Mouse (Mus musculus) C2C12 (cell line): ENCODE measurements around the gene Samm50. TPM values are rescaled to one million over a fixed set of nuclear protein-coding genes. Genes with fewer than 3 reads are reported as not detected.

Experiments
- H3K27me3 ChIP-seq: one replicate; pipeline ENCODE4 v1.6.1; 2011; ENCODE audit not compliant: control insufficient read depth, insufficient read depth, insufficient read length
- H3K36me3 ChIP-seq: one replicate; pipeline ENCODE4 v1.6.1; 2011; ENCODE audit not compliant: control insufficient read depth, insufficient read depth
- H3K4me3 ChIP-seq: one replicate; pipeline ENCODE4 v1.5.1; 2011; ENCODE audit warnings: mild to moderate bottlenecking, control low read depth; ENCODE audit not compliant: poor library complexity, insufficient read depth, severe bottlenecking
- H3K79me2 ChIP-seq: one replicate; pipeline ENCODE4 v1.6.1; 2011; ENCODE audit not compliant: control insufficient read depth, insufficient read depth
- H3K79me3 ChIP-seq: one replicate; pipeline ENCODE4 v1.6.1; 2011; ENCODE audit warnings: low read depth, control low read depth
- H3ac ChIP-seq: one replicate; pipeline ENCODE3; 2011; ENCODE audit warnings: low read depth; ENCODE audit not compliant: control insufficient read depth, insufficient read length
- CEBPB ChIP-seq: IDR thresholded peaks from one replicate; pipeline ENCODE4 v1.6.1; 2011; ENCODE audit warnings: low read depth, mild to moderate bottlenecking, control low read depth, moderate library complexity
- CTCF ChIP-seq: IDR thresholded peaks from one replicate; pipeline ENCODE4 v1.5.1; 2011; ENCODE audit not compliant: control insufficient read depth, insufficient read depth, insufficient read length
- FOSL1 ChIP-seq: IDR thresholded peaks from one replicate; pipeline ENCODE4 v1.8.0; 2011; ENCODE audit warnings: mild to moderate bottlenecking, low read length; ENCODE audit not compliant: poor library complexity, insufficient read depth, severe bottlenecking
- MAX ChIP-seq: IDR thresholded peaks from one replicate; pipeline ENCODE4 v1.6.1; 2011; ENCODE audit warnings: mild to moderate bottlenecking, control low read depth
- MYOD1 ChIP-seq: IDR thresholded peaks from one replicate; pipeline ENCODE4 v1.6.1; 2011; ENCODE audit warnings: low read depth; ENCODE audit not compliant: control insufficient read depth, insufficient read length
- MYOG ChIP-seq: IDR thresholded peaks from one replicate; pipeline ENCODE4 v1.6.1; 2011; ENCODE audit not compliant: control insufficient read depth, insufficient read length; ENCODE audit errors: extremely low read depth
- USF1 ChIP-seq: IDR thresholded peaks from one replicate; pipeline ENCODE4 v1.6.1; 2011; ENCODE audit warnings: low read depth, mild to moderate bottlenecking, control low read depth, moderate library complexity
- polyA plus RNA-seq: library from polyadenylated mRNA; unstranded; fragments of >200 nt; fragmentation: generic; extraction: Trizol; gene quantifications from one replicate; pipeline ENCODE4 v1.2.1, GENCODE M21; 2012; ENCODE audit warnings: missing spikeins

The Samm50 gene
- polyA plus RNA-seq, 1 experiment, result 123 TPM

DNA sequence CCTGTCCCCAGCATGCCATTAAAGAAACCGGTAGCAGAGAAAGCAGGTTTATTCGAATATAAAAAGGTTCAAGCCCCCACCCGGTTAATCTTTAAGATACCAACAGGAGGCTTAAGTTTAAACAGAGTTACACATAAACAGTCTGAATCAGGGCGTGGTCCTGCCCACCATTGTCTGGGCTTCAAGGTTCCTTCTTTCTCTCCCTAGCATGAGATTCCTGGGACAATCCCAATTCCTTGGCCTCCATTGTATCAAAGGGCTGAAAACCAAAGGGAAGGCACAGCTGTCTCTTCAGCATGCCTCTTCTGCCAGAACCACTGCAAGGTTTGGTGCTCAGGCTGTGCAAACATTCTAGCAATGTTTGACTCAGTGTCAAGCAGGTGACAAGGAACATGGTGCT lies 5.8 kb upstream of the Samm50 start:
- no peak overlapping the region for H3K4me3 ChIP-seq
- H3K36me3 ChIP-seq, result no peaks in the 10 kb centered on the region
- TF ChIP-seq MYOD1, result no peak
- TF ChIP-seq CEBPB, result no peak
- TF ChIP-seq MAX, result no peak
- TF ChIP-seq FOSL1, result no peak
- TF ChIP-seq MYOG, result no peak
- TF ChIP-seq USF1, result no peak
- no peak for TF ChIP-seq CTCF

GRCm38 (mm10) chr15:84188887-84189530 lies 3.0 kb upstream of the Samm50 start:
- TF ChIP-seq CEBPB, result no peak
- TF ChIP-seq CTCF, result no peak
- no peak for TF ChIP-seq MAX
- TF ChIP-seq MYOD1, result no peak
- TF ChIP-seq FOSL1, result no peak
- no peak for TF ChIP-seq MYOG
- no peak for TF ChIP-seq USF1
- Histone ChIP-seq H3K27me3 (peaks cover 27% of the 10 kb centered on the region), H3K79me3 (peaks cover 18% of the 10 kb centered on the region), H3K4me3 (no peak overlapping the region), H3K79me2 (peaks cover 29% of the 10 kb centered on the region), H3ac (no peak overlapping the region), H3K36me3 (no peaks in the 10 kb centered on the region)

More for the DNA sequence above, 5.8 kb upstream of the Samm50 start:
- H3K79me3 ChIP-seq, result no peaks in the 10 kb centered on the region
- peaks cover under 1% of the 10 kb centered on the region for H3K79me2 ChIP-seq
- H3ac ChIP-seq, result no peak overlapping the region
- peaks cover 41% of the 10 kb centered on the region for H3K27me3 ChIP-seq

GRCm38 (mm10) chr15:84189881-84190280 lies 2.2 kb upstream of the Samm50 start:
- H3K4me3 ChIP-seq, result no peak overlapping the region
- H3K27me3 ChIP-seq, result peaks cover 23% of the 10 kb centered on the region
- H3K79me2 ChIP-seq, result peaks cover 37% of the 10 kb centered on the region
- TF ChIP-seq CEBPB, result no peak
- no peak for TF ChIP-seq FOSL1
- TF ChIP-seq MYOG, result no peak
- TF ChIP-seq USF1, result no peak
- no peak for TF ChIP-seq CTCF
- TF ChIP-seq MYOD1, result no peak
- TF ChIP-seq MAX, result no peak
- no peaks in the 10 kb centered on the region for H3K36me3 ChIP-seq
- H3ac ChIP-seq, result no peak overlapping the region
- H3K79me3 ChIP-seq, result peaks cover 22% of the 10 kb centered on the region

DNA sequence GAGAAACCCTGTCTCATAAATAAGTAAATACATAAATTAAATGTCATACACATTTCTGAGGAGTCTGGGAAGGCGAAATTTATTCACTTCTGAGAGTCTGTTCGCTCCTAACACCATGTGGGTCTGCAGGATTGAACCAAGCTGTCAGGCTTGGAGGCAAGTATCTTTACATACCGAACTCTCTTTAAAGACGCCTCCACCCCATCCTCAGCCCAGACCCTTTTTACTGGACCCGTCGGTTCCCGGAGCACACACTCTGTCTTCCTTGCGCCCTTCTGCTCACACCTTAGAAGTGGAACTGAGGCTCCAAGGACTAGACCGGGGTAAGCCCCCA lies 350 bp upstream of the Samm50 start:
- Histone ChIP-seq H3K27me3 (peaks cover 9% of the 10 kb centered on the region), H3K4me3 (peak overlapping the region; percentile 99), H3K79me2 (peaks cover 40% of the 10 kb centered on the region), H3ac (peak overlapping the region; percentile 99), H3K36me3 (peaks cover 14% of the 10 kb centered on the region), H3K79me3 (peaks cover 22% of the 10 kb centered on the region)
- TF ChIP-seq CTCF, result no peak
- TF ChIP-seq MYOD1, result no peak
- no peak for TF ChIP-seq MYOG
- no peak for TF ChIP-seq USF1
- TF ChIP-seq CEBPB, result no peak
- TF ChIP-seq MAX, result no peak
- no peak for TF ChIP-seq FOSL1

GRCm38 (mm10) chr15:84196486-84197165 lies 4.6 kb downstream of the Samm50 start:
- H3K27me3 ChIP-seq, result no peaks in the 10 kb centered on the region
- no peak overlapping the region for H3ac ChIP-seq
- H3K4me3 ChIP-seq, result no peak overlapping the region
- TF ChIP-seq MAX (no peak), CEBPB (no peak), FOSL1 (no peak), USF1 (no peak), CTCF (no peak), MYOG (no peak), MYOD1 (no peak)
- peaks cover 63% of the 10 kb centered on the region for H3K36me3 ChIP-seq
- H3K79me3 ChIP-seq, result peaks cover 22% of the 10 kb centered on the region
- H3K79me2 ChIP-seq, result peaks cover 35% of the 10 kb centered on the region
